Mouse (Mus musculus): ENCODE measurements around the gene Rab11fip4.
A peak's percentile ranks its signal among the peaks of the same experiment; 100 is the strongest.
"Not testable (repeated sequence)": the region's sequence is repeated elsewhere in the genome, so short reads cannot be mapped to it uniquely, and the experiment has no call there.

Rab11fip4 gene

GRCm38 (mm10) chr11:79676483-79676967 is 85.5 kb downstream of the Rab11fip4 start:
- no peak for DNase-seq (ENCODE audit: low read depth, low spot score)

GRCm38 (mm10) chr11:79677402-79677801 is 86.4 kb downstream of the Rab11fip4 start:
- no peak for DNase-seq (ENCODE audit: low read depth, low spot score)

GRCm38 (mm10) chr11:79678363-79679153 is 87.5 kb downstream of the Rab11fip4 start:
- no peak for DNase-seq (ENCODE audit: low read depth, low spot score)

GRCm38 (mm10) chr11:79679929-79680328 is 88.9 kb downstream of the Rab11fip4 start:
- no peak for DNase-seq (ENCODE audit: low read depth, low spot score)

- no peak for DNase-seq (ENCODE audit: low read depth, low spot score)
Observed at GRCm38 (mm10) chr11:79680559-79680958, 89.5 kb downstream of the Rab11fip4 start.

GRCm38 (mm10) chr11:79681182-79681581 is 90.2 kb downstream of the Rab11fip4 start:
- DNase-seq (ENCODE audit: low read depth, low spot score): no peak

- no peak for DNase-seq (ENCODE audit: low read depth, low spot score)
Observed at GRCm38 (mm10) chr11:79681798-79682197, 90.8 kb downstream of the Rab11fip4 start.

- no peak for DNase-seq (ENCODE audit: low read depth, low spot score)
Observed at GRCm38 (mm10) chr11:79685109-79685508, 94.1 kb downstream of the Rab11fip4 start.

- DNase-seq (ENCODE audit: low read depth, low spot score): peak; percentile 61
Observed at GRCm38 (mm10) chr11:79686501-79687121, 95.6 kb downstream of the Rab11fip4 start.

- DNase-seq (ENCODE audit: low read depth, low spot score): no peak
Observed at GRCm38 (mm10) chr11:79689916-79690315, 98.9 kb downstream of the Rab11fip4 start.

- no peak for DNase-seq (ENCODE audit: low read depth, low spot score)
Observed at GRCm38 (mm10) chr11:79691513-79691912, 100.5 kb downstream of the Rab11fip4 start.

- DNase-seq (ENCODE audit: low read depth, low spot score): no peak
Observed at GRCm38 (mm10) chr11:79696390-79697307, 105.6 kb downstream of the Rab11fip4 start.

GRCm38 (mm10) chr11:79698071-79698470 is 107.1 kb downstream of the Rab11fip4 start:
- DNase-seq (ENCODE audit: low read depth, low spot score): no peak

GRCm38 (mm10) chr11:79698542-79698941 is 107.5 kb downstream of the Rab11fip4 start:
- DNase-seq (ENCODE audit: low read depth, low spot score): not testable (repeated sequence)

GRCm38 (mm10) chr11:79701466-79701865 is 110.5 kb downstream of the Rab11fip4 start:
- no peak for DNase-seq (ENCODE audit: low read depth, low spot score)

GRCm38 (mm10) chr11:79702092-79702491 is 111.1 kb downstream of the Rab11fip4 start:
- DNase-seq (ENCODE audit: low read depth, low spot score): no peak

GRCm38 (mm10) chr11:79703452-79703851 is 112.4 kb downstream of the Rab11fip4 start:
- no peak for DNase-seq (ENCODE audit: low read depth, low spot score)

GRCm38 (mm10) chr11:79703885-79704291 is 112.9 kb downstream of the Rab11fip4 start:
- no peak for DNase-seq (ENCODE audit: low read depth, low spot score)

GRCm38 (mm10) chr11:79704318-79705150 is 113.5 kb downstream of the Rab11fip4 start:
- peak; percentile 88 for DNase-seq (ENCODE audit: low read depth, low spot score)

GRCm38 (mm10) chr11:79707084-79707483 is 116.1 kb downstream of the Rab11fip4 start:
- DNase-seq (ENCODE audit: low read depth, low spot score): no peak

All from retina, adult 2 months (tissue).